Mouse (Mus musculus) mouse trophoblast stem cell (cell line): ENCODE results near the gene Rln3.

Source experiments
- in situ Hi-C, 2 experiments: fragments of 300-500 bp; cut with MseI, MboI; formaldehyde crosslinking; loops; 2 replicates in 1 of 2; 3 replicates in 1 of 2; pipeline ENCODE4 v1.15.1; 2025

Rln3 gene

DNA sequence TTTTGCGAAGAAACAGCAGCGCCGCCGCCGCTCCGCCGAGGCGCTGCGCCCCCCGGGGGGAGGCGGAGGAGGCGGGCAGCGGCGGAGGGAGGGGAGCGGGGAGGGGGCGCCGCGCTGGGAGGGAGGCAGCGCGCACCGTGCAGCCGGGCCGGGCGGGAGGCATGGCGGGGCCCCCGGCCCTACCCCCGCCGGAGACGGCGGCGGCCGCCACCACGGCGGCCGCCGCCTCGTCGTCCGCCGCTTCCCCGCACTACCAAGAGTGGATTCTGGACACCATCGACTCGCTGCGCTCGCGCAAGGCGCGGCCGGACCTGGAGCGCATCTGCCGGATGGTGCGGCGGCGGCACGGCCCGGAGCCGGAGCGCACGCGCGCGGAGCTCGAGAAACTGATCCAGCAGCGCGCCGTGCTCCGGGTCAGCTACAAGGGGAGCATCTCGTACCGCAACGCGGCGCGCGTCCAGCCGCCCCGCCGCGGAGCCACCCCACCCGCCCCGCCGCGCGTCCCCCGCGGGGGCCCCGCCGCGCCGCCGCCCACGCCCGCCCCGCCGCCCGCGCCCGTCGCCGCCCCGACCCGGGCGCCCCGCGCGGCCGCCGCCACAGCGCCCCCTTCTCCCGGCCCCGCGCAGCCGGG lies 47.2 kb downstream of the Rln3 start, which contains the start of gene Samd1:
Samd1 (plus strand) TSS at position 162 of the 631 bp plus-strand sequence.
- in situ Hi-C loops = no loop called here

DNA sequence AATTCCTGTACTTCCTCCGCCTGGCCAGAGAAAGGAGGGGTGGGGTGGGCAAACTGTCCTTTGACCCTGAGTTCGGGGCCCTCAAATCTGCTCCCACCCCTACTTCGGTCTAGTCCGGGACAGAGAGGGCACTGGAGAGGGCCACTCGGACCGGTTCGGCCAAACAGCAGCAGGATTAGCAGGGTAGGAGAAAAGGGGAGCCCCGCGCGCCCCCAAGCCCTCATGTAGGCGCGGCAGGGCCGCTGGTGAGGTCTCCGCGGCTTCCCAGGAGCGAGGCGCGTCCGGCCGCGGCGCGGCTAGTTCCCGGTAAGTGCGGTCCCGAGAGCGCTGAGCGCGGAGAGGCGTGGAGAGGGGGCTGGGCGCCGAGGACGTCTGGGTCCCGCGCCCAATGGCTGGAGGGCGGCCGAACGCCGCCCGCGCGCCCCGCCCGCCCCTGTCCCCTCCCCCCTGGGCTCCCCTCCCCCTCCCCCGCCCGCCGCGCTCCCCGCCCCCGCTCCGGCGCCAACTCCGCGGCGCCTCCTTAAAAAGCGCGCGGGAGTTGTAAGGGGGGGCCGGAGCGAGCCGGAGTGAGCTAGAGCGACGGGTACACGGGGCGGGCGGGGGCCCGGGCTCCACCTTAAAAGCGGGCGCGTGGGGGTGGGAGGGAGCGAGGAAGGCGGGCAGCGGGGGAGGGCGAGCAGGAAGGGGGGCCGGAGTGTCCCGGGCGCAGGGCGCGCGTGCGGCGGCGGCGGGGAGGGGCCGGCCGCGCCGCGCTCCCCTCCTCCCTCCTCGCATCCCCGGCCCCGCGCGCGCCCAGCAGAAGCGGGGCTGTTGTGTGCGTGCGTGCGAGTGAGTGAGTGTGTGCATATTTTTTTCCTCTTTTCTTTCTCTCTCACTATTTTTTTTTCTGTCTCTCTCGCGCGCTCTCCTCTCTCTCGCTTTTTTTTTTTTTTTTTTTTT lies 48.0 kb downstream of the Rln3 start:
- in situ Hi-C loops = no loop called here

DNA sequence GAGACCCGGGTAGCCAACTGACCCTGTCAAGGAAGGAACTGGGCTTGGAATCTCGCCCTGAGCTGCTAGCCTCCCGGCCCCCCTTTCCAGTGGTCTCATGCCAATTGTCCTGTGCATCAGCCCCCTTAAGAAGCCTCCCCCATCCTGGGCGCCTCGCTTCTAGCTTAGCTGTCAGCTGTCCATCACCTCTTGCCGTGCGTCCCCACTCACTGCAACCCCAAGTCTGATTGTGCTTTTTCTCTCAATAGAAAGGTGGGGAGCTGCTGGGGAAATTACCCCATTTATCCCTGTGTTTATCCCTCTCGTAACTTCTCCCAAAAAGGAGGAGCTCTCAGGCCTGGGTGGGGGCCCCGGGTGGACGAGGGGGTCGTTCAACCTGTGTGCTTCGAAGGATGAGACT lies 48.8 kb downstream of the Rln3 start:
- in situ Hi-C loops = no loop called here

DNA sequence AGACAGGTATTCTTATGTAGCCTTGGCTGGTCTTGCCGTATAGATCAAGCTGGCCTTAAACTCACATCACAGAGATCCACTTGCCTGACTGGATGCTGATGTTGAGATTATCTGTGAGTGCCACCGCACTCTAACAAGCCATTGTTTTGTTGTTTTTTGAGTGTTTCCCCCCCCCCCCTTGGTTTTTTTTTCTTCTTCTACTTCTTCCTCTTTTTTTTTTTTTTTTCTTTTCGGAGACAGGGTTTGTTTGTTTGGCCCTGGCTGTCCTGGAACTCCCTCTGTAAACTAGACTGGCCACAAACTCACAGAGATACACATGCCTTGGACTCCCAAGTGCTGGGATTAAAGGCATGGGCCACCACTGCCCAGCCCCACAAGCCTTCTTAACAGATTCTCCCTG lies 50.8 kb downstream of the Rln3 start:
- in situ Hi-C loops = no loop called here
